Mouse (Mus musculus): ENCODE measurements around the gene Maml1.

DNA sequence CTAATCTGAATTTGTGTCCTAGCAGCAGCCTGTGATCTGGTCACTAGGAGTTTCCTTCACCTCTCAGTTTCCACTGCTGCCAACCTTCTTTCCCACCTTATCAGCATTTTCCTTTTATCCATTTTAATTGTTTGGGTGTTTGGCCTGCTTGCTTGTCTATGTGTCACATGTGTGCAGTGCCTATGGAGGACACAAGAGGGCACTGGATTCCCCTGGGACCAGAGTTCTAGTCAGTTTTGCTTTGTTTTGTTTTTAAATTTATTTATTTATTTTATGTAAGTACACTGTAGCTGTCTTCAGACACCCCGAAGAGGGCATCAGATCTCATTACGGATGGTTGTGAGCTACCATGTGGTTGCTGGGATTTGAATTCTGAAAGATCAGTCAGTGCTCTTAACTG, 22.9 kb downstream of the Maml1 start:
- TF ChIP-seq CTCF (IDR thresholded peaks at IDR 0.05; ENCODE audit: control insufficient read depth, insufficient read depth, low read length) (peak; percentile 55; the same call in 1 of the 2 replicates), POLR2A (IDR thresholded peaks at IDR 0.05; ENCODE audit: borderline replicate concordance, control insufficient read depth, low read depth, low read length) (no peak)
